Mouse (Mus musculus) olfactory bulb, adult 2 months (tissue): ENCODE results near the gene Rsbn1l.

Experiments
- CTCF ChIP-seq: fragments of 200-500 bp; IDR thresholded peaks from 2 replicates; pipeline ENCODE4 v1.5.1; 2012; ENCODE audit warnings: low read depth, mild to moderate bottlenecking, low read length, moderate library complexity; ENCODE audit not compliant: insufficient read depth
- POLR2A ChIP-seq: fragments of 200-500 bp; IDR thresholded peaks from 2 replicates; pipeline ENCODE4 v1.6.1; 2012; ENCODE audit warnings: mild to moderate bottlenecking, low read depth, low read length, moderate library complexity; ENCODE audit not compliant: insufficient read depth

GRCm38 (mm10) chr5:20904647-20905046 is 51.6 kb downstream of the Rsbn1l start:
- TF ChIP-seq CTCF (no peak), POLR2A (no peak)
